Mouse (Mus musculus) CH12.LX (cell line): ENCODE data around the gene Hsd17b14. TPM values are rescaled to one million over a fixed set of nuclear protein-coding genes. Genes with fewer than 3 reads are reported as not detected.

Source experiments
- DNase-seq: peaks from one replicate; pipeline ENCODE4 v3.0.0-alpha.2; 2013; ENCODE audit errors: extremely low read depth
- H3K27ac ChIP-seq: 2 replicates; pipeline ENCODE4 v1.5.1; 2012; ENCODE audit warnings: low read depth, mild to moderate bottlenecking, control low read depth, moderate library complexity; ENCODE audit not compliant: insufficient read depth
- H3K27me3 ChIP-seq: replicated peaks from 2 replicates; pipeline ENCODE3; 2012; ENCODE audit warnings: inconsistent platforms
- H3K36me3 ChIP-seq, 2 experiments: replicated peaks in 1 of 2; 2 replicates each; pipeline versions ENCODE3 to v1.6.1; 2012; ENCODE audit warnings: inconsistent platforms in 1 of 2, low read length in 1 of 2, mild to moderate bottlenecking in 1 of 2, mixed read lengths in 1 of 2, moderate library complexity in 1 of 2; ENCODE audit not compliant: control insufficient read depth in 1 of 2, insufficient read depth in 1 of 2
- H3K4me1 ChIP-seq, 2 experiments: 2 replicates each; pipeline ENCODE4 v1.6.1; 2012; ENCODE audit warnings: inconsistent platforms in 1 of 2, moderate library complexity in 1 of 2; ENCODE audit not compliant: insufficient read depth in 2 of 2, control insufficient read depth in 1 of 2
- H3K4me2 ChIP-seq: 2 replicates; pipeline ENCODE4 v1.6.1; 2012; ENCODE audit warnings: low read depth, mild to moderate bottlenecking, control low read depth; ENCODE audit not compliant: poor library complexity, insufficient read depth, severe bottlenecking
- H3K4me3 ChIP-seq, 3 experiments: fragments of 150-350 bp in 1 of 3; sonication (generic) in 1 of 3; replicated peaks in 1 of 3; 2 replicates each; pipeline versions ENCODE3 to v1.5.1; 2011 to 2012; ENCODE audit warnings: low read depth in 2 of 3, low read length in 2 of 3, mild to moderate bottlenecking in 2 of 3, moderate library complexity in 2 of 3, control low read depth in 1 of 3, improper control_type of control experiment in 1 of 3, inconsistent platforms in 1 of 3, mixed read lengths in 1 of 3; ENCODE audit not compliant: poor library complexity in 1 of 3
- H3K79me2 ChIP-seq: replicated peaks from 2 replicates; pipeline ENCODE4 v1.6.1; 2012; ENCODE audit warnings: mild to moderate bottlenecking, moderate library complexity; ENCODE audit not compliant: control insufficient read depth, poor library complexity, insufficient read depth, severe bottlenecking; ENCODE audit errors: extremely low read depth
- H3K9ac ChIP-seq: 2 replicates; pipeline ENCODE4 v1.6.1; 2012; ENCODE audit warnings: low read depth, mild to moderate bottlenecking, control low read depth, moderate library complexity; ENCODE audit not compliant: insufficient read depth
- H3K9me3 ChIP-seq: replicated peaks from 2 replicates; pipeline ENCODE3; 2012; ENCODE audit warnings: low read length, inconsistent platforms, mixed read lengths
- BHLHE40 ChIP-seq: IDR thresholded peaks from 2 replicates; pipeline ENCODE4 v1.6.1; 2011; ENCODE audit warnings: mild to moderate bottlenecking, low read depth, low read length, improper control_type of control experiment
- CHD2 ChIP-seq: IDR thresholded peaks from 2 replicates; pipeline ENCODE4 v1.6.1; 2011; ENCODE audit warnings: low read length, improper control_type of control experiment
- CTCF ChIP-seq, 2 experiments: IDR thresholded peaks in 1 of 2; conservative IDR thresholded peaks in 1 of 2; 2 replicates each; pipeline ENCODE4 v1.5.1; 2011 to 2012; ENCODE audit warnings: low read depth in 2 of 2, low read length in 2 of 2, improper control_type of control experiment in 1 of 2, inconsistent platforms in 1 of 2, mild to moderate bottlenecking in 1 of 2, moderate library complexity in 1 of 2
- ETS1 ChIP-seq: conservative IDR thresholded peaks from 2 replicates; pipeline ENCODE4 v1.6.1; 2012; ENCODE audit warnings: low read depth, mild to moderate bottlenecking, inconsistent platforms, low read length, improper control_type of control experiment, moderate library complexity
- HCFC1 ChIP-seq: IDR thresholded peaks from 2 replicates; pipeline ENCODE4 v1.6.1; 2012; ENCODE audit warnings: low read depth, mild to moderate bottlenecking, inconsistent platforms, low read length, improper control_type of control experiment
- IRF4 ChIP-seq: IDR thresholded peaks from 2 replicates; pipeline ENCODE4 v1.6.1; 2014; ENCODE audit warnings: low read depth, mild to moderate bottlenecking, inconsistent platforms, low read length, improper control_type of control experiment
- JUND ChIP-seq: conservative IDR thresholded peaks from 2 replicates; pipeline ENCODE4 v1.6.1; 2011; ENCODE audit warnings: low read depth, low read length, improper control_type of control experiment
- KAT2A ChIP-seq: IDR thresholded peaks from 2 replicates; pipeline ENCODE4 v1.6.1; 2012; ENCODE audit warnings: low read length, improper control_type of control experiment, inconsistent platforms; ENCODE audit not compliant: insufficient replicate concordance
- MAX ChIP-seq: IDR thresholded peaks from 2 replicates; pipeline ENCODE4 v1.6.1; 2011; ENCODE audit warnings: low read length, improper control_type of control experiment
- MEF2A ChIP-seq: IDR thresholded peaks from 2 replicates; pipeline ENCODE4 v1.6.1; 2014; ENCODE audit warnings: low read depth, mild to moderate bottlenecking, inconsistent platforms, low read length, improper control_type of control experiment, borderline replicate concordance
- MXI1 ChIP-seq: IDR thresholded peaks from 2 replicates; pipeline ENCODE4 v1.6.1; 2011; ENCODE audit warnings: mild to moderate bottlenecking, low read depth, low read length, improper control_type of control experiment
- NELFE ChIP-seq: IDR thresholded peaks from 2 replicates; pipeline ENCODE4 v1.6.1; 2011; ENCODE audit warnings: low read depth, low read length, improper control_type of control experiment
- NRF1 ChIP-seq: IDR thresholded peaks from 2 replicates; pipeline ENCODE4 v1.6.1; 2014; ENCODE audit warnings: low read depth, mild to moderate bottlenecking, inconsistent platforms, low read length, improper control_type of control experiment, moderate library complexity
- PAX5 ChIP-seq: IDR thresholded peaks from 2 replicates; pipeline ENCODE4 v1.6.1; 2012; ENCODE audit warnings: low read length, inconsistent platforms, mixed read lengths
- RAD21 ChIP-seq: IDR thresholded peaks from 2 replicates; pipeline ENCODE4 v1.6.1; 2011; ENCODE audit warnings: low read depth, mild to moderate bottlenecking, low read length, improper control_type of control experiment, moderate library complexity
- SIN3A ChIP-seq: IDR thresholded peaks from 2 replicates; pipeline ENCODE4 v1.6.1; 2012; ENCODE audit warnings: low read length, improper control_type of control experiment, inconsistent platforms
- SMC3 ChIP-seq: IDR thresholded peaks from 2 replicates; pipeline ENCODE4 v1.6.1; 2011; ENCODE audit warnings: low read depth, low read length, improper control_type of control experiment
- TBP ChIP-seq: conservative IDR thresholded peaks from 2 replicates; pipeline ENCODE4 v1.6.1; 2011; ENCODE audit warnings: low read depth, low read length, improper control_type of control experiment
- TCF12 ChIP-seq: IDR thresholded peaks from 2 replicates; pipeline ENCODE4 v1.6.1; 2014; ENCODE audit warnings: low read depth, mild to moderate bottlenecking, inconsistent platforms, low read length, improper control_type of control experiment
- USF1 ChIP-seq: IDR thresholded peaks from 2 replicates; pipeline ENCODE4 v1.6.1; 2014; ENCODE audit warnings: low read depth, mild to moderate bottlenecking, inconsistent platforms, low read length, improper control_type of control experiment
- USF2 ChIP-seq: conservative IDR thresholded peaks from 2 replicates; pipeline ENCODE4 v1.6.1; 2011; ENCODE audit warnings: low read depth, low read length, improper control_type of control experiment
- ZC3H11A ChIP-seq: IDR thresholded peaks from 2 replicates; pipeline ENCODE4 v1.6.1; 2012; ENCODE audit warnings: low read depth, mild to moderate bottlenecking, inconsistent platforms, low read length, improper control_type of control experiment
- ZKSCAN1 ChIP-seq: IDR thresholded peaks from 2 replicates; pipeline ENCODE4 v1.6.1; 2012; ENCODE audit warnings: low read depth, inconsistent platforms, low read length, improper control_type of control experiment, borderline replicate concordance
- ZMIZ1 ChIP-seq: IDR thresholded peaks from 2 replicates; pipeline ENCODE4 v1.6.1; 2012; ENCODE audit warnings: low read depth, mild to moderate bottlenecking, inconsistent platforms, low read length, improper control_type of control experiment
- ZNF384 ChIP-seq: IDR thresholded peaks from 2 replicates; pipeline ENCODE4 v1.6.1; 2012; ENCODE audit warnings: low read depth, low read length, improper control_type of control experiment, inconsistent platforms
- dilution Hi-C: fragments of 300-500 bp; cut with MboI; formaldehyde crosslinking; loops from 2 replicates; pipeline ENCODE4 v1.14.3; 2020; ENCODE audit warnings: low sequenced_read_pairs; ENCODE audit not compliant: extremely low pct_unique_long_range_greater_than_20kb, extremely low pct_ligation_motif_present
- in situ Hi-C: fragments of 300-500 bp; cut with MboI; formaldehyde crosslinking; loops from 3 replicates; pipeline ENCODE4 v1.14.3; 2019; ENCODE audit warnings: low sequenced_read_pairs, low pct_ligation_motif_present, low pct_unique_long_range_greater_than_20kb, mixed read lengths
- polyA plus RNA-seq: library from polyadenylated mRNA; unstranded; fragments of >175 nt; gene quantifications from 2 replicates; pipeline ENCODE4 v1.2.1, GENCODE M21; 2012; ENCODE audit warnings: low read depth; ENCODE audit not compliant: insufficient read length
- total RNA-seq, 2 experiments: library from RNA; depleted of rRNA; stranded (reverse); fragments of 300-350 nt in 1 of 2; fragments of >200 nt in 1 of 2; gene quantifications; 2 replicates each; pipeline ENCODE4 v1.2.3; 2012 to 2014

Gene Hsd17b14
- total and polyA plus RNA-seq, 3 experiments, result 2.3 TPM; not detected in 2

- peaks cover 0 to 43% of the 10 kb centered on the region in 2 experiments; a peak in 2 of 4 replicates for H3K4me1 ChIP-seq
- no peak overlapping the region for H3K27ac ChIP-seq
- no peaks in the 10 kb centered on the region for H3K79me2 ChIP-seq
- TF ChIP-seq MXI1 (no peak), MEF2A (0 out of 2 replicates have a peak, but pooled peaks have one; percentile 29), SMC3 (peak; percentile 93), HCFC1 (0 out of 2 replicates have a peak, but pooled peaks have one; percentile 39), ZMIZ1 (no peak), TBP (no peak), TCF12 (no peak), ZC3H11A (peak; percentile 24; the same call in 1 of the 2 replicates), RAD21 (peak; percentile 74), IRF4 (peak; percentile 37; the same call in 1 of the 2 replicates), NELFE (peak; percentile 24; the same call in 1 of the 2 replicates), BHLHE40 (0 out of 2 replicates have a peak, but pooled peaks have one; percentile 34), CTCF (conservative IDR thresholded peaks at IDR 0.05 in 1 of 2, IDR thresholded peaks at IDR 0.05 in 1 of 2; ENCODE audit: low read depth in 2 of 2, low read length in 2 of 2) (peak; percentile 71 to 90)
- no peaks in the 10 kb centered on the region for H3K9me3 ChIP-seq
- H3K36me3 ChIP-seq, result peaks cover 0 to 5% of the 10 kb centered on the region in 2 experiments
- no peak overlapping the region for H3K9ac ChIP-seq
- H3K4me3 ChIP-seq, result no peak overlapping the region
- peak; percentile 78 for DNase-seq
- no peak overlapping the region; the same call in 1 of the 2 replicates for H3K4me2 ChIP-seq
- dilution Hi-C loops, result no loop called here
- in situ Hi-C loops, result no loop called here
- no peaks in the 10 kb centered on the region for H3K27me3 ChIP-seq
Measured at GRCm38 (mm10) chr7:45555787-45556186, 1.1 kb downstream of the Hsd17b14 start.

GRCm38 (mm10) chr7:45558907-45559306 lies 4.2 kb downstream of the Hsd17b14 start:
- Histone ChIP-seq H3K9me3 (no peaks in the 10 kb centered on the region), H3K27me3 (no peaks in the 10 kb centered on the region), H3K4me3 (no peak overlapping the region), H3K27ac (no peak overlapping the region), H3K4me1 (peaks cover 0 to 48% of the 10 kb centered on the region in 2 experiments; a peak in 2 of 4 replicates), H3K4me2 (no peak overlapping the region), H3K9ac (no peak overlapping the region), H3K36me3 (peaks cover 0 to 5% of the 10 kb centered on the region in 2 experiments), H3K79me2 (no peaks in the 10 kb centered on the region)
- in situ Hi-C loops, result no loop called here
- dilution Hi-C loops, result no loop called here
- TF ChIP-seq HCFC1, result no peak
- TF ChIP-seq SMC3, result no peak
- no peak for DNase-seq

GRCm38 (mm10) chr7:45560241-45560640 lies 5.5 kb downstream of the Hsd17b14 start:
- Histone ChIP-seq H3K79me2 (no peaks in the 10 kb centered on the region), H3K36me3 (peaks cover 0 to 5% of the 10 kb centered on the region in 2 experiments), H3K9ac (no peak overlapping the region), H3K27ac (no peak overlapping the region), H3K27me3 (no peaks in the 10 kb centered on the region), H3K9me3 (no peaks in the 10 kb centered on the region), H3K4me1 (peaks cover 0 to 47% of the 10 kb centered on the region in 2 experiments; a peak in 2 of 4 replicates), H3K4me3 (peak overlapping the region in 1 of 3 experiments; percentile 48), H3K4me2 (no peak overlapping the region)
- dilution Hi-C loops, result no loop called here
- no peak for DNase-seq
- in situ Hi-C loops, result loop anchor here (5.0 kb wide), 1 partner anchor 93 kb away; the partner anchor contains the start of gene Bax
- no peak for TF ChIP-seq USF1
- TF ChIP-seq SMC3, result no peak
- TF ChIP-seq ZNF384, result no peak
- no peak for TF ChIP-seq USF2
- TF ChIP-seq RAD21, result no peak
- no peak for TF ChIP-seq SIN3A
- no peak for TF ChIP-seq PAX5
- no peak for TF ChIP-seq CHD2
- TF ChIP-seq JUND, result no peak
- TF ChIP-seq KAT2A, result no peak
- TF ChIP-seq CTCF (conservative IDR thresholded peaks at IDR 0.05 in 1 of 2, IDR thresholded peaks at IDR 0.05 in 1 of 2; ENCODE audit: low read depth in 2 of 2, low read length in 2 of 2), result no peak
- TF ChIP-seq NRF1, result no peak
- no peak for TF ChIP-seq HCFC1
- TF ChIP-seq ETS1, result no peak
- no peak for TF ChIP-seq ZKSCAN1
- TF ChIP-seq TBP, result no peak
- TF ChIP-seq MAX, result no peak
